Mouse (Mus musculus): ENCODE data around the gene Tnpo2. TPM values are rescaled to one million over a fixed set of nuclear protein-coding genes. Genes with fewer than 3 reads are reported as not detected.
A peak's percentile ranks its signal among the peaks of the same experiment; 100 is the strongest.
"Not testable (repeated sequence)": the region's sequence is repeated elsewhere in the genome, so short reads cannot be mapped to it uniquely, and the experiment has no call there.

Gene Tnpo2
- polyA plus RNA-seq, 1 experiment from 2014 or later: 33.7 TPM

- ATAC-seq (ENCODE audit: insufficient number of reproducible peaks, low FRiP score, low TSS enrichment, low read depth): no peak
- peaks cover 23% of the 10 kb centered on the region; the same call in 1 of the 2 replicates for H3K4me1 ChIP-seq
- WGBS: 84% methylated on average over 9 of the region's 9 CpGs
- no peak overlapping the region for H3K27ac ChIP-seq
- H3K9ac ChIP-seq: no peak overlapping the region
- H3K9me3 ChIP-seq: no peaks in the 10 kb centered on the region
- no peak overlapping the region for H3K4me3 ChIP-seq
- H3K36me3 ChIP-seq: peaks cover 46% of the 10 kb centered on the region
- no peak overlapping the region for H3K4me2 ChIP-seq
- H3K27me3 ChIP-seq: no peaks in the 10 kb centered on the region
Measured at GRCm38 (mm10) chr8:85076001-85076400, 39.3 kb downstream of the Tnpo2 start.

GRCm38 (mm10) chr8:85076993-85077392 is 40.3 kb downstream of the Tnpo2 start:
- no peak overlapping the region for H3K9ac ChIP-seq
- no peak overlapping the region for H3K4me2 ChIP-seq
- H3K27me3 ChIP-seq: no peaks in the 10 kb centered on the region
- WGBS: 0% methylated on average over 2 of the region's 2 CpGs
- H3K4me1 ChIP-seq: peaks cover 30% of the 10 kb centered on the region
- ATAC-seq (ENCODE audit: insufficient number of reproducible peaks, low FRiP score, low TSS enrichment, low read depth): no peak
- H3K9me3 ChIP-seq: no peaks in the 10 kb centered on the region
- no peak overlapping the region for H3K4me3 ChIP-seq
- H3K36me3 ChIP-seq: peaks cover 46% of the 10 kb centered on the region
- no peak overlapping the region for H3K27ac ChIP-seq

- Histone ChIP-seq H3K36me3 (peaks cover 26% of the 10 kb centered on the region), H3K9me3 (no peaks in the 10 kb centered on the region), H3K4me1 (peaks cover 38% of the 10 kb centered on the region), H3K27ac (peak overlapping the region; percentile 90), H3K9ac (peak overlapping the region; percentile 83), H3K4me3 (peak overlapping the region; percentile 76), H3K4me2 (peak overlapping the region; percentile 93), H3K27me3 (no peaks in the 10 kb centered on the region)
- ATAC-seq (ENCODE audit: insufficient number of reproducible peaks, low FRiP score, low TSS enrichment, low read depth): no peak
- WGBS: 1% methylated on average over 25 of the region's 25 CpGs
Measured at GRCm38 (mm10) chr8:85080214-85080531, 43.5 kb downstream of the Tnpo2 start.

DNA sequence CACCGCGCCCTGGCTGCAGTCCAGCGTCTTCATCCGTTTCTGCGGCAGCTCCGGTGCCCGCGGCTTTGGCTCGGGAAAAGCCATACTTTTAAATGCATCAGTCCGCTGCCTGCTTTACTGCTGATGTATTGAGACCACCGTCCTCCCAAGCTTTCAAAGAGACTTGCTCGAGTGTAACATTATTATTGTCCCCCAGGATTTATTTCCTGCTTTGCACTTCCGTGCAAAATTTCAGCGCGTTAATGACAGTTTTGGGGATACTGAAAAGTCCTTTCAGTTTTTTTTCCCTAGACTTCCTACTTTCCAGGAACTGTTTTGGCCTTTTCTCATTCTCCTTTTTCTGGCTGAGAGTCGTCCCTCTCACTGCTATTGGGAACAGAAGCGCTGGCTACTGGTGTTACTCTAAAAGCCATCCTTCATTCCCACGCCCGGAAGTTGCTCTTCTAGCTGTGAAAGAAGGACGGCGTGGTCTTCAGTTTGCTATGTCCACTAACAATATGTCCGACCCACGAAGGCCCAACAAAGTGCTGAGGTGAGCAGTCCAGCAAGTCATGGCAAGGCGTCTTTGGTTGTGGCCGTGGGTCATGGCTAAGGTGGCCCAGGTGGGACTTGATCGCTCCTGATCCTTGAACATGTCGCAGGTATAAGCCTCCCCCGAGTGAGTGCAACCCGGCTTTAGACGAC is 44.0 kb downstream of the Tnpo2 start, which contains the start of gene Wdr83os:
Gene Wdr83os (plus strand): TSS at position 209 of the 684 bp plus-strand sequence.
- peak within 1 kb of the TSS; percentile 90 for H3K27ac ChIP-seq
- WGBS: under 1% methylated on average over 30 of the region's 30 CpGs

DNA sequence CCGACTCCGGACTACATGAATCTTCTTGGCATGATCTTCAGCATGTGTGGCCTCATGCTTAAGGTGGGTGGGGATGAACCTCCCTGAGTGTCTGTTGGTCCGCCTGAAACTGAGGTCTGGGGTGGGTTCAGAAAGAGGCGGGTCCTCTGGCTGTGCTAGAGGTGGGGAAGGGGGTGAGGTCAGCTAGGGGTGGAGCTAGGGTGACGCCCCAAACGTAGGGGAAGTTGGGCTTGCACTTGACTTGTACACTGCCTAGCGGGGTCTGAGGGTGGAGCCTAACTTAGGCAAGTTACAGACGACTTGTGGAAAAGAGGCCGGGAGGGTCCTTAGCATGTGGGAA is 44.5 kb downstream of the Tnpo2 start, which contains the start of gene Wdr83:
Gene Wdr83 (minus strand): TSS at position 91 of the 340 bp plus-strand sequence.
- H3K9ac ChIP-seq: peak within 1 kb of the TSS; percentile 83
- peak within 1 kb of the TSS; percentile 76 for H3K4me3 ChIP-seq
- no peaks in the 10 kb centered on the region for H3K27me3 ChIP-seq
- peak within 1 kb of the TSS; percentile 90 for H3K27ac ChIP-seq
- ATAC-seq (ENCODE audit: insufficient number of reproducible peaks, low FRiP score, low TSS enrichment, low read depth): peak; percentile 61
- 2% methylated on average over 9 of the region's 9 CpGs for whole genome bisulfite sequencing
- peaks cover 25% of the 10 kb centered on the region for H3K36me3 ChIP-seq
- H3K9me3 ChIP-seq: no peaks in the 10 kb centered on the region
- peak within 1 kb of the TSS; percentile 93 for H3K4me2 ChIP-seq
- H3K4me1 ChIP-seq: peaks cover 38% of the 10 kb centered on the region

More for the DNA sequence above, 44.0 kb downstream of the Tnpo2 start, which contains the start of gene Wdr83os:
- peaks cover 38% of the 10 kb centered on the region for H3K4me1 ChIP-seq
- H3K9ac ChIP-seq: peak within 1 kb of the TSS; percentile 83
- H3K27me3 ChIP-seq: no peaks in the 10 kb centered on the region
- H3K4me2 ChIP-seq: peak within 1 kb of the TSS; percentile 93
- peaks cover 26% of the 10 kb centered on the region for H3K36me3 ChIP-seq
- no peaks in the 10 kb centered on the region for H3K9me3 ChIP-seq
- no peak for ATAC-seq (ENCODE audit: insufficient number of reproducible peaks, low FRiP score, low TSS enrichment, low read depth)
- peak within 1 kb of the TSS; percentile 76 for H3K4me3 ChIP-seq

DNA sequence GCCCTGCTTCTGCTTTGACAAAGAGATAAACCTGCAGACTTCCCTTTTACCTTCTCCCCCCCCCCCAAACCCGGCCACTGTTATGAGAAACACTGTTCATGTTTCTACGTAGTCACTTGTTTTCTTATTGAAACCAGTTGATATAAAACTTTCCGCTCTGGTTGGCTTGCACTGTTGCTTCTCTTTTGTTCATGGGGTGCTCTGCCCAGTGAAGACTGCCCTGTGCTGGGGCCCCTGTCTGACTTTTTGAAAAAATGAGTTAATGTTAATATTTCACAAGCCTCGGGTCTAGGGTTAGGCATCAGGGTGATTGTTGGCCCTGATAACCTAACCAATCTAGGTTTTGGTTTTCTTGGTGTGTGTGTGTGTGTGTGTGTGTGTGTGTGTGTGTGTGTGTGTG is 45.5 kb downstream of the Tnpo2 start:
- not testable (repeated sequence) for ATAC-seq (ENCODE audit: insufficient number of reproducible peaks, low FRiP score, low TSS enrichment, low read depth); H3K4me2 ChIP-seq; H3K9me3 ChIP-seq; H3K4me3 ChIP-seq; H3K27ac ChIP-seq; H3K9ac ChIP-seq; H3K27me3 ChIP-seq
- 86% methylated on average over 4 of the region's 4 CpGs for WGBS
- Histone ChIP-seq H3K36me3 (peaks cover 26% of the 10 kb centered on the region), H3K4me1 (peaks cover 38% of the 10 kb centered on the region)

- ATAC-seq (ENCODE audit: insufficient number of reproducible peaks, low FRiP score, low TSS enrichment, low read depth): peak; percentile 80
- peak within 1 kb of the TSS; percentile 60 for H3K27ac ChIP-seq
- WGBS: 1% methylated on average over 30 of the region's 30 CpGs
Measured at GRCm38 (mm10) chr8:85083108-85083813, 46.5 kb downstream of the Tnpo2 start, which contains the start of gene Man2b1. Gene Man2b1 (plus strand): TSS chr8:85083270.

DNA sequence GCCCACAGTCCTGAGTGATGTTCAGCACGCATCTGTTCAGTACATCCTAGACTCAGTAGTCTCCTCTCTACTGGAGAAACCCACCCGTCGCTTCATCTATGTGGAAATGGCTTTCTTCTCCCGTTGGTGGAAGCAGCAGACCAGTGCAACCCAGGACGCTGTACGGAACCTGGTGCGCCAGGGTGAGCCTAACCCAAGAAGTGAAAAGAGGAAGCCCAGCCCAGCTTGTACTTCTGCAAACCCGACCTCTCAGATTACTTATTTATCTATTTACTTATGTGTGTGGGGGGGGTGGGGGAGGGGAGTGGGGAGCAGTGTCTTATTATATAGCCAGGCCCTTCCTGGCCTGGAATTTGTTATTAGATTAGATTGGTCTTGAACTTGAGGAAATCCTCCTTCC is 47.9 kb downstream of the Tnpo2 start:
- H3K36me3 ChIP-seq: peaks cover 41% of the 10 kb centered on the region
- WGBS: 86% methylated on average over 8 of the region's 8 CpGs
- H3K4me2 ChIP-seq: no peak overlapping the region
- H3K27me3 ChIP-seq: no peaks in the 10 kb centered on the region
- no peak for ATAC-seq (ENCODE audit: insufficient number of reproducible peaks, low FRiP score, low TSS enrichment, low read depth)
- peaks cover 35% of the 10 kb centered on the region for H3K4me1 ChIP-seq
- H3K4me3 ChIP-seq: no peak overlapping the region
- H3K27ac ChIP-seq: no peak overlapping the region
- no peak overlapping the region for H3K9ac ChIP-seq
- no peaks in the 10 kb centered on the region for H3K9me3 ChIP-seq

More at GRCm38 (mm10) chr8:85083108-85083813, 46.5 kb downstream of the Tnpo2 start, which contains the start of gene Man2b1:
- Histone ChIP-seq H3K9ac (peak within 1 kb of the TSS; percentile 61), H3K4me3 (peak within 1 kb of the TSS; percentile 67), H3K4me1 (peaks cover 38% of the 10 kb centered on the region), H3K4me2 (peak within 1 kb of the TSS; percentile 73), H3K9me3 (no peaks in the 10 kb centered on the region), H3K27me3 (no peaks in the 10 kb centered on the region), H3K36me3 (peaks cover 35% of the 10 kb centered on the region)

- peaks cover 28% of the 10 kb centered on the region for H3K4me1 ChIP-seq
- no peak overlapping the region for H3K27ac ChIP-seq
- peaks cover 45% of the 10 kb centered on the region for H3K36me3 ChIP-seq
- 83% methylated on average over 3 of the region's 3 CpGs for WGBS
- no peaks in the 10 kb centered on the region for H3K9me3 ChIP-seq
- H3K27me3 ChIP-seq: no peaks in the 10 kb centered on the region
- ATAC-seq (ENCODE audit: insufficient number of reproducible peaks, low FRiP score, low TSS enrichment, low read depth): no peak
- H3K4me3 ChIP-seq: no peak overlapping the region
- H3K9ac ChIP-seq: no peak overlapping the region
- no peak overlapping the region for H3K4me2 ChIP-seq
Measured at GRCm38 (mm10) chr8:85086238-85086637, 49.5 kb downstream of the Tnpo2 start.

DNA sequence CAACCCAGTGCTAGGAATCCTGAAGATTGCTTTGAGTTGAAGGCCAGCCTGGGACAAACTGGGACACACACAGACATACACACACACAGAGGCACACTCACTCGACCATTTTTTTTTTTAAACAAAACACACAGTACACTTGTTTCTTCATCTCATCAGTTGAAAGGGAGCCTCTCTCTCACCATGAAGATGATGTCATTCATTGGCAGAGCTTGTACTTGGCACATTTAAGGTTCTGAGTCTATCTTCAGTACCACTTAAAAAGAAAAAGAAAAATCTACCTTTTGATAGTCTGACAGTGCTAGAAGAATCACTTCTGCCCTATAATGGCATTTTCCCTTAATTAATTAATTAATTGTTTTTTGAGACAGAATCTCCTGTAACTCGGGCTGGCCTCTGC is 52.1 kb downstream of the Tnpo2 start:
- H3K27ac ChIP-seq: no peak overlapping the region
- WGBS: 86% methylated on average over 2 of the region's 2 CpGs

GRCm38 (mm10) chr8:85090856-85091255 is 54.1 kb downstream of the Tnpo2 start:
- H3K9me3 ChIP-seq: no peaks in the 10 kb centered on the region
- no peak overlapping the region for H3K4me2 ChIP-seq
- no peak for ATAC-seq (ENCODE audit: insufficient number of reproducible peaks, low FRiP score, low TSS enrichment, low read depth)
- H3K27ac ChIP-seq: no peak overlapping the region
- H3K4me1 ChIP-seq: no peaks in the 10 kb centered on the region
- H3K9ac ChIP-seq: no peak overlapping the region
- peaks cover 68% of the 10 kb centered on the region for H3K36me3 ChIP-seq
- no peak overlapping the region for H3K4me3 ChIP-seq
- no peaks in the 10 kb centered on the region for H3K27me3 ChIP-seq
- 90% methylated on average over 11 of the region's 11 CpGs for WGBS

More for the DNA sequence above, 52.1 kb downstream of the Tnpo2 start:
- Histone ChIP-seq H3K9ac (no peak overlapping the region), H3K4me2 (no peak overlapping the region), H3K27me3 (no peaks in the 10 kb centered on the region), H3K4me1 (peaks cover 5% of the 10 kb centered on the region), H3K9me3 (no peaks in the 10 kb centered on the region), H3K4me3 (no peak overlapping the region), H3K36me3 (peaks cover 57% of the 10 kb centered on the region)
- ATAC-seq (ENCODE audit: insufficient number of reproducible peaks, low FRiP score, low TSS enrichment, low read depth): no peak

DNA sequence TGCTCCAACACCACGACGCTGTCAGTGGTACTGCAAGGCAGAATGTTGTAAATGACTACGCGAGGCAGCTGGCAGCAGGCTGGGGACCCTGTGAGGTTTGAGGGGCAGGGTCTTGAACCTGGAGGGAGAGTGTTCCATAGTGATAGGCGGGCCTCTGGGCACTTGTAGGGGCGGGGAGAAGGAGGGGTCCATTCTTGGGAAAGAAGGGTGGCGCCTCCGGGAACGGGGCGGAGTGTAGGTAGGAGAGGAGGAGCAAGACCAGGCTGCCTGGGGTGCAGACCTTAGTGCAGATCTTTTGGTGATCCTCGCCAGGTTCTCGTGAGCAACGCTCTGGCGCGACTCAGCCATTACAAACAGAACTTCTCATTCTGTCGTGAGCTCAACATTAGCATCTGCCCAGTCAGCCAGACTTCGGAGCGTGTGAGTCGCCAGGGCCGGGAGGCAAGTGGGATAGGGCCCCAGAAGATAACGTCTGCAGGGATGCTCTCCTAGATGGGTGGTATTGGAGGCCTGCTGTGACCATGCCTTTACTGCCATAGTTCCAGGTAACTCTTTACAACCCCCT is 54.9 kb downstream of the Tnpo2 start:
- 39% methylated on average over 21 of the region's 21 CpGs for WGBS
- Histone ChIP-seq H3K36me3 (peaks cover 71% of the 10 kb centered on the region), H3K4me2 (no peak overlapping the region), H3K4me3 (no peak overlapping the region), H3K9ac (no peak overlapping the region), H3K9me3 (no peaks in the 10 kb centered on the region), H3K27me3 (no peaks in the 10 kb centered on the region), H3K4me1 (no peaks in the 10 kb centered on the region), H3K27ac (no peak overlapping the region)
- no peak for ATAC-seq (ENCODE audit: insufficient number of reproducible peaks, low FRiP score, low TSS enrichment, low read depth)

Data from limb, embryonic 15.5 days (tissue).